Mouse (Mus musculus) layer of hippocampus, adult 2 months (tissue): ENCODE results near the gene Prim2. TPM values are rescaled to one million over a fixed set of nuclear protein-coding genes. Genes with fewer than 3 reads are reported as not detected.

Experiments used
- DNase-seq, 2 experiments: peaks; one replicate each; pipeline ENCODE4 v3.0.0; 2022; ENCODE audit warnings: low spot score in 2 of 2
- H3K27ac ChIP-seq: fragments of 200-600 bp; 2 replicates; pipeline ENCODE4 v1.8.1; 2022
- H3K4me3 ChIP-seq: fragments of 200-600 bp; 2 replicates; pipeline ENCODE4 v1.8.1; 2022; ENCODE audit warnings: mild to moderate bottlenecking
- CTCF ChIP-seq: fragments of 200-600 bp; conservative IDR thresholded peaks from 2 replicates; pipeline ENCODE4 v1.8.1; 2022; ENCODE audit warnings: antibody characterized with exemption, mild to moderate bottlenecking, moderate library complexity
- long read RNA-seq, 2 experiments: library from polyadenylated mRNA; stranded (forward); transcript quantifications; one replicate each; pipeline ENCODE4 v2.0.0; 2021; ENCODE audit warnings: borderline mapping rate in 2 of 2
- total RNA-seq, 2 experiments: library from RNA; stranded (reverse); gene quantifications; 2 replicates each; pipeline ENCODE4 v1.2.3; 2021

Gene Prim2
- 1 to 10 TPM; 5.5 to 5.8 TPM for total RNA-seq
- long read RNA-seq, experiment 1, partial matches to known transcripts, result 1 of 2 reads
- long read RNA-seq, experiment 1, other reads (novel, unspliced or antisense), result 0 of 2 reads
- long read RNA-seq, experiment 2, partial matches to known transcripts, result 0 of 1 reads
- long read RNA-seq, experiment 2, other reads (novel, unspliced or antisense), result 1 of 1 reads

DNA sequence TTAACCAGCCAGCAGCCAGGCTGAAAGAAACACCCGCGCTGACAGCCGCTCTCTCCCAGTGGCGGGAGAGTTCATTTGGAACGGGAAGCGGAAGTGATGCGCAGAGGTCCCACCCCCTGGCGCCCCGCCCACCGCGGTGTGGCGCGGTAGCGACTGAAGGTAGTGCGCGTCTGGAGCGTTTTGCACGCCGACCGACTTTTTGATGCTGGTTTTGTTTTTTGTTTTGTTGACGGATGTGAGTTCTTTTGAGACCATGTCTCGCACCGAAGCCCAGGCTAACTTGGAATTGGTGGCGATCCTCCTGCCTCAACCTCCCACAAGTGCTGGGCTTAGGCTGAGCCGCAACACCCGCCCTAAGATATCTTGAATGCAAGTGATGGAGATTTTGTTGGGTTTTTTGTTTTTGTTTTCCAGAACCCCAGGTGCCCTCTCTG lies at the start of gene Prim2:
TSS of gene Prim2 (minus strand) at position 88 of the 434 bp plus-strand sequence.
- peak; percentile 81 to 89 for DNase-seq
- Histone ChIP-seq H3K4me3 (peak within 1 kb of the TSS; percentile 89), H3K27ac (peak within 1 kb of the TSS; percentile 80)
- TF ChIP-seq CTCF, result peak; percentile 33; the same call in 1 of the 2 replicates

GRCm38 (mm10) chr1:33717636-33718035 lies 48.0 kb upstream of the Prim2 start:
- TF ChIP-seq CTCF, result no peak
- H3K4me3 ChIP-seq, result no peak overlapping the region
- H3K27ac ChIP-seq, result no peak overlapping the region
- DNase-seq, result no peak

DNA sequence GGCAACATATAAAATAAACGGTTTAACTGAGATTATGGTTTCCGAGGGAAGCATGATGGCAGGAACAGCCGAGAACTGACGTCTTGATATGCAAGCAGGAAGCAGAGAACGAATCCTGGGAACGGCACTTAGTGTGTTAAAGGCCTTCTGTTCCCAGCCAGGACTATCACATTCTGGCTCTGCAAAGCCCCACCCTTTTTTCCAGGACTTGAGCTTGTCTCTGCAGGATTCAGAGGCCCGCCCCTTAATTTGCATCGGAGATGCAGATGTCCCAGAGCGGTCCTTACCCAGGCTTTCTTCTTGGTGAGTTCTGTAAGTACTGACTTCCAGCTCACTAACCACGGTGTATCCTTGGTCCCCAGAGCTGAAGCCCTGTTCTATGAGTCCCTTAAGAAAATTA lies 45.2 kb upstream of the Prim2 start:
- no peak for TF ChIP-seq CTCF
- no peak for DNase-seq
- H3K27ac ChIP-seq, result no peak overlapping the region
- no peak overlapping the region for H3K4me3 ChIP-seq

GRCm38 (mm10) chr1:33712026-33712425 lies 42.4 kb upstream of the Prim2 start:
- no peak for TF ChIP-seq CTCF
- no peak for DNase-seq

GRCm38 (mm10) chr1:33709615-33710014 lies 40.0 kb upstream of the Prim2 start:
- no peak overlapping the region for H3K4me3 ChIP-seq
- DNase-seq, result no peak
- H3K27ac ChIP-seq, result no peak overlapping the region
- no peak for TF ChIP-seq CTCF

More at GRCm38 (mm10) chr1:33712026-33712425, 42.4 kb upstream of the Prim2 start:
- Histone ChIP-seq H3K4me3 (no peak overlapping the region), H3K27ac (no peak overlapping the region)

GRCm38 (mm10) chr1:33701244-33701643 lies 31.6 kb upstream of the Prim2 start:
- no peak overlapping the region for H3K4me3 ChIP-seq
- no peak for TF ChIP-seq CTCF
- no peak overlapping the region for H3K27ac ChIP-seq
- DNase-seq, result peak; percentile 10 to 50

GRCm38 (mm10) chr1:33696016-33696415 lies 26.4 kb upstream of the Prim2 start:
- no peak for DNase-seq
- Histone ChIP-seq H3K4me3 (no peak overlapping the region), H3K27ac (no peak overlapping the region)
- no peak for TF ChIP-seq CTCF

DNA sequence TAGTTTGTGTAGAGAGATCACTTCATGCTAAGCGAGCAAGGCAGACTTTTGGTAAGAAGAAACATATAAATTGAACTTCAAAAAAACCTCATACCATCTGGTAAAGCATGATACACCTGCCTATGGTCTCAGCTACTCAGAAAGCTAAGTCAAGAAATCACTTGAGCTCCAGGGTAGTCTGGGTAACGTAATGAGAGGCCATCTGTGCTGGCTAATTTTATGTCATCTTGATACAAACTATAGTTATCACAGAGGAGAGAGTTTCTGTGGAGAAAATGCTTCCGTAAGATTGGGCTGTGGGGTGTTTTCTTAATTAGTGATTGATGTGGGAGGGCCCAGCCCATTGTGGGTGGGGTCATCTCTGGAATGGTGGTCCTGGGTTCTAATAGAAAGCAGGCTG lies 24.3 kb upstream of the Prim2 start:
- DNase-seq, result peak in 1 of 2 experiments; percentile 2
- no peak for TF ChIP-seq CTCF
- no peak overlapping the region for H3K4me3 ChIP-seq
- H3K27ac ChIP-seq, result no peak overlapping the region

DNA sequence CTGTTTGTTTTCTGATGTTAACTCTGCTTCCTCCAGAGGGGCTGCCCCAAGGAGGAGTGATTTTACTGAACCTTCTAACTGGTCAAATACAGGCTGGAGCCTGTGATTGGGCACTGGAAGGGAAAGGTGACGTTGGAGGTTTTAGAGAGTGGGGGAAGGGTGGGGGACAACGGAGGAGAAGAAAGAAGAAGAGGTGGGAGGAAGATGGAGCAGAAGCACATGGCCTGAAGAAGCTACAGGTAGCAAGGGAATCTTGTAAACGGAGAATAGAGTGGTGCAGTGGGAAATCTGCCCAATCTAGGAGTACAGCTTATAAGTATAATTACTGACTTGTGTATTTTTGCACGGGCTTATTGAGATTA lies 20.5 kb upstream of the Prim2 start:
- no peak for TF ChIP-seq CTCF
- H3K4me3 ChIP-seq, result no peak overlapping the region
- DNase-seq, result no peak
- no peak overlapping the region for H3K27ac ChIP-seq

DNA sequence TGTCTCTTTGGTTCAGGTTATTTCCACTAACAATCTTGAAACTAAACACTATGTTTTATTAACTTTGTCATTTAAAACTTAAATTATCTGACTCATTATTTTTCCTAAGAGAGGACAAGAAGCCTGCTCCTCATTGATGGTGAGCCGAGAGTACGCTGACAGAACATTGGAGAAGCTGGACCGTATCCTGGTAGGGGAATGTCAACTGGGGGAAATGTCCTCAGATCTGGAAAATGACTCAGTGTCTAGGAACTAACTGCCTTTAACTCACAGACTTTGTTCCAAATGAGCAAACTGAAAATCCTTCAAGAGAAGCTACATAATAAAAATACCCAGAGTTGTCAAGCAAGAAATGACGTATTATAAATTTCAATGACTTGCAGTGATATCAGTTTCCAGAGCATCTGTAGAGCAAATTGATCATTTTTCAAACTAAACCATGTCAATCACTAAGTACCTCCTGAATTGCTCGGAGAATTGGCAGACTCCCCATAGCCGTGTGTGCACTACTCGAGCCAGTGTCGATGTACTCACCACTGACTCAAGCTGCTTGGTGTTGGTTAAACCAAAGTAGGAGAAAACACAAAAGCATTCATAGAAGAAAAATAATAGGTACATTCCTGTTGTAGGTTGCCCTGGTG lies 20.0 kb upstream of the Prim2 start:
- TF ChIP-seq CTCF, result no peak
- H3K27ac ChIP-seq, result no peak overlapping the region
- no peak overlapping the region for H3K4me3 ChIP-seq
- DNase-seq, result no peak

GRCm38 (mm10) chr1:33688810-33689209 lies 19.2 kb upstream of the Prim2 start:
- Histone ChIP-seq H3K27ac (no peak overlapping the region), H3K4me3 (no peak overlapping the region)
- no peak for DNase-seq
- no peak for TF ChIP-seq CTCF

- H3K27ac ChIP-seq, result no peak overlapping the region
- TF ChIP-seq CTCF, result peak; percentile 77
- no peak for DNase-seq
- no peak overlapping the region for H3K4me3 ChIP-seq
These were observed 14.9 kb upstream of the Prim2 start for GRCm38 (mm10) chr1:33684459-33684858.

- no peak for DNase-seq
- no peak overlapping the region for H3K4me3 ChIP-seq
- no peak overlapping the region for H3K27ac ChIP-seq
- TF ChIP-seq CTCF, result no peak
These were observed 11.3 kb upstream of the Prim2 start for GRCm38 (mm10) chr1:33680890-33681289.

DNA sequence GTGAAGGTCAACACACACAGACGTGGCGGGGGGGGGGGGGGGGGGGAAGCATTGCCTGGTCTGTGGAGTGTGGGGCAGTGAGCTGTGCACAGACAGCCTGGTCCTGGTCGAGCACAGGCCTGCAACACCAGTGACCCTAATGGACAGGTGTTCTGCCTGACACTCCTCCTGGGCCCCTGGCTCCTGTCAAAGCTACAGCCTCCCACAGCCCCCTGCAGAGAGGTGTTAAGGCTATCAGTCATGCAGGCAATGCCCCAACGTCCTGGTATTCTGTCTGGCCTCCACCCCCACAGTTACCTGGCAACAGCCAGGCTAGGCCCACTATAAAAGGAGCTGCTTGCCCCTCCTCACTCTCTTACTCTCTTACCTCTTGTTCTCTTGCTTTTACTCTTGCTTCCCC lies 10.8 kb upstream of the Prim2 start:
- H3K27ac ChIP-seq, result no peak overlapping the region
- no peak overlapping the region for H3K4me3 ChIP-seq
- TF ChIP-seq CTCF, result no peak
- DNase-seq, result no peak
